Mouse (Mus musculus): ENCODE measurements around the gene Gjb2.

DNA sequence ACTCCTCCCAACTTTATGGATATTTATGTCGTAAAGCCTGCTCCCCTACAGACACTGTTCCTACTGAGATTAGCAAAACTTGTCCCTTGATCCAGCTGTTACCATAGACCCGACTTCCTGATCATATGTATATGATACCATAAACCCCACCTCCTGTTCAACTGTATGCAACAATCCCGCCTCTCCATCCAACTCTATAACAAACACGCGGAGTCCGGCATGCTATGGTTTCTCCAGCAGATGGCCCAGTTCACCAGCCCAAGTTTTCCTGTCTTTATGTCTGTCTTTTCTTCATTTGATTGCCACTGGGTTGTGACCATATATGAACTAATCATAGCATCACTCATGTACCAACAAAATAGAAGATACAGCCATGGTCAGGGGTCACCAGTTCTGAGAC lies 29.0 kb downstream of the Gjb2 start:
- TF ChIP-seq CTCF (IDR thresholded peaks at IDR 0.05; ENCODE audit: borderline replicate concordance, control insufficient read depth, extremely low read depth, insufficient read depth, low read length, poor library complexity) = no peak
- TF ChIP-seq POLR2A (IDR thresholded peaks at IDR 0.05; ENCODE audit: control insufficient read depth, extremely low read depth, insufficient read depth, low read length, poor library complexity) = no peak
